Comparison of ENCODE assay signal across 9 mouse cellular contexts in the genomic region with DNA sequence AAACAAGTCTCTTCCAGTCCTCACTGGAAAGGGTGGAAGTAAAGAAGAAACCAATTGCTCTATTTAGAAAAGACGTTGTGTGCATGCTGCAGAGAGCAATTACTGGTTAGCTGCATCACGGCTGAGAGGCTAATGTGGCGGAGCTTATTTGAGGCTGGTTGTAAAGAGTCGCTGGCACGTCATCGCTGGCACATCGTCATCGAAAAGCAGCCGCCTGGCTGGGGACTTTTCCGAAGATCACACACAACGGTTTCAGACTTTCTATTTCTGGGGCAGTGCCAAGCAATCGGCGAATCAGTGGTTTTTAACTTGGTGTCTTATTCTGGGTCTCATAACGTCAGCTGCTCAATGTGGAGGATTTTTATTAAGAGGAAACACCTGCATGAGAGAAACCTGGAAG. TPM values are rescaled to one million over a fixed set of nuclear protein-coding genes. Genes with fewer than 3 reads are reported as not detected.
A peak's percentile ranks its signal among the peaks of the same experiment; 100 is the strongest.
DNase-seq lines count a peak whose midpoint lies in the region; ATAC-seq lines count a peak whose summit lies in the region.
"Had no signal": no experiment of that assay in that cellular context is flagged by ENCODE, and none has a peak within 500 bp of the region (broad histone marks: within the 10 kb centered on the region; RNA-seq: fewer than 3 reads in every experiment).

No protein-coding gene starts in this region.

- no peak overlapping the region for H3K9ac ChIP-seq in hindbrain, embryonic 13.5 days
- no peak overlapping the region for H3K9ac ChIP-seq in hindbrain, embryonic 12.5 days
- H3K9ac ChIP-seq in heart, embryonic 16.5 days (ENCODE audit: low read length) = 0 out of 2 replicates have a peak overlapping the region, but pooled peaks have one; percentile 26
- H3K9ac ChIP-seq in limb, embryonic 15.5 days = no peak overlapping the region

- H3K9me3 ChIP-seq in hindbrain, embryonic 13.5 days = no peaks in the 10 kb centered on the region
- H3K9me3 ChIP-seq in hindbrain, embryonic 12.5 days (replicated peaks) = no peaks in the 10 kb centered on the region
- H3K9me3 ChIP-seq in heart, embryonic 16.5 days (replicated peaks; ENCODE audit: control insufficient read depth, low read length) = no peaks in the 10 kb centered on the region
- no peaks in the 10 kb centered on the region for H3K9me3 ChIP-seq in limb, embryonic 15.5 days

- no peak overlapping the region for H3K4me3 ChIP-seq in hindbrain, embryonic 13.5 days
- H3K4me3 ChIP-seq in hindbrain, embryonic 12.5 days = no peak overlapping the region
- 0 out of 2 replicates have a peak overlapping the region, but pooled peaks have one; percentile 5 for H3K4me3 ChIP-seq in heart, embryonic 16.5 days (ENCODE audit: low read length)
- no peak overlapping the region for H3K4me3 ChIP-seq in limb, embryonic 15.5 days
- H3K4me3 ChIP-seq: heart, adult 2 months had no signal

- 0 out of 2 replicates have a peak, but pooled peaks cover 14% of the 10 kb centered on the region for H3K4me1 ChIP-seq in hindbrain, embryonic 13.5 days (replicated peaks)
- H3K4me1 ChIP-seq in hindbrain, embryonic 12.5 days = peaks cover 5% of the 10 kb centered on the region; the same call in 1 of the 2 replicates
- H3K4me1 ChIP-seq in heart, embryonic 16.5 days (ENCODE audit: control insufficient read depth, insufficient read depth, low read length) = peaks cover 11% of the 10 kb centered on the region
- H3K4me1 ChIP-seq in limb, embryonic 15.5 days = peaks cover 13% of the 10 kb centered on the region; the same call in 1 of the 2 replicates

- no peaks in the 10 kb centered on the region for H3K36me3 ChIP-seq in hindbrain, embryonic 13.5 days
- H3K36me3 ChIP-seq in hindbrain, embryonic 12.5 days = no peaks in the 10 kb centered on the region
- no peaks in the 10 kb centered on the region for H3K36me3 ChIP-seq in heart, embryonic 16.5 days (ENCODE audit: control insufficient read depth, insufficient read depth)
- H3K36me3 ChIP-seq in limb, embryonic 15.5 days = no peaks in the 10 kb centered on the region

- peak overlapping the region; percentile 55; the same call in 1 of the 2 replicates for H3K27ac ChIP-seq in hindbrain, embryonic 13.5 days
- no peak overlapping the region for H3K27ac ChIP-seq in hindbrain, embryonic 12.5 days
- H3K27ac ChIP-seq in heart, embryonic 16.5 days (ENCODE audit: low read length) = 0 out of 2 replicates have a peak overlapping the region, but pooled peaks have one; percentile 19
- H3K27ac ChIP-seq in limb, embryonic 15.5 days = peak overlapping the region; percentile 43; the same call in 1 of the 2 replicates
- H3K27ac ChIP-seq: heart, adult 2 months had no signal

- ATAC-seq in hindbrain, embryonic 13.5 days (ENCODE audit: low FRiP score) = peak; percentile 75
- no peak for ATAC-seq in hindbrain, embryonic 12.5 days (ENCODE audit: low FRiP score)
- no peak for ATAC-seq in heart, embryonic 16.5 days (replicated peaks; ENCODE audit: extremely low read depth, insufficient read depth, low FRiP score)
- no peak for ATAC-seq in limb, embryonic 15.5 days (ENCODE audit: insufficient number of reproducible peaks, low FRiP score, low TSS enrichment, low read depth)

- 60% methylated on average over 14 of the region's 14 CpGs for WGBS in hindbrain, embryonic 13.5 days
- 82% methylated on average over 14 of the region's 14 CpGs for WGBS in hindbrain, embryonic 12.5 days
- whole genome bisulfite sequencing in heart, embryonic 16.5 days = 50% methylated on average over 14 of the region's 14 CpGs
- 36% methylated on average over 14 of the region's 14 CpGs for WGBS in limb, embryonic 15.5 days

- peak; percentile 20 for DNase-seq in cerebellum, adult 9-10 months
- peak; percentile 36 for DNase-seq in right cerebral cortex, postnatal 14 days
- DNase-seq in kidney, adult 9 months = no peak
- DNase-seq in kidney, adult 11 months = no peak

- H3K27me3 ChIP-seq in hindbrain, embryonic 13.5 days = no peaks in the 10 kb centered on the region
- no peaks in the 10 kb centered on the region for H3K27me3 ChIP-seq in hindbrain, embryonic 12.5 days
- H3K27me3 ChIP-seq in heart, embryonic 16.5 days (ENCODE audit: control insufficient read depth, insufficient read depth, low read length) = no peaks in the 10 kb centered on the region
- no peaks in the 10 kb centered on the region for H3K27me3 ChIP-seq in limb, embryonic 15.5 days

- H3K4me2 ChIP-seq in hindbrain, embryonic 13.5 days = peak overlapping the region; percentile 25
- H3K4me2 ChIP-seq in hindbrain, embryonic 12.5 days (replicated peaks) = no peak overlapping the region
- peak overlapping the region; percentile 52 for H3K4me2 ChIP-seq in heart, embryonic 16.5 days (ENCODE audit: low read depth, low read length)
- peak overlapping the region; percentile 21 for H3K4me2 ChIP-seq in limb, embryonic 15.5 days

RNA-seq across cellular contexts. Expression of a gene that starts 26.8 kb away (rescaled TPM):
- polyA plus RNA-seq in hindbrain, embryonic 13.5 days (2015; fragmentation: Nextera tagmentation; extraction: Ambion mirVana) = 22.6 and 23.9 TPM in 2 replicates
- polyA plus RNA-seq in hindbrain, embryonic 12.5 days (2016; fragmentation: Nextera tagmentation; extraction: Ambion mirVana) = 23.3 and 26.9 TPM in 2 replicates
- polyA plus RNA-seq in heart, embryonic 16.5 days (2015; fragmentation: Nextera tagmentation; extraction: Ambion mirVana) = 8.4 and 9.9 TPM in 2 replicates
- 9.6 and 10.5 TPM in 2 replicates for polyA plus RNA-seq in limb, embryonic 15.5 days (2015; fragmentation: Nextera tagmentation; extraction: Ambion mirVana)

Comparison
In these comparisons a context has a peak if more than half of its experiments do, and no peak if none do; other contexts are left out.
1. DNase-seq: peak in cerebellum, adult 9-10 months (single experiment) and right cerebral cortex, postnatal 14 days (single experiment); none in kidney, adult 9 months (single experiment) and kidney, adult 11 months (single experiment).